Mouse (Mus musculus): Measurements from ENCODE around the gene Capn5.
A peak's percentile ranks its signal among the peaks of the same experiment; 100 is the strongest.

Capn5 gene

DNA sequence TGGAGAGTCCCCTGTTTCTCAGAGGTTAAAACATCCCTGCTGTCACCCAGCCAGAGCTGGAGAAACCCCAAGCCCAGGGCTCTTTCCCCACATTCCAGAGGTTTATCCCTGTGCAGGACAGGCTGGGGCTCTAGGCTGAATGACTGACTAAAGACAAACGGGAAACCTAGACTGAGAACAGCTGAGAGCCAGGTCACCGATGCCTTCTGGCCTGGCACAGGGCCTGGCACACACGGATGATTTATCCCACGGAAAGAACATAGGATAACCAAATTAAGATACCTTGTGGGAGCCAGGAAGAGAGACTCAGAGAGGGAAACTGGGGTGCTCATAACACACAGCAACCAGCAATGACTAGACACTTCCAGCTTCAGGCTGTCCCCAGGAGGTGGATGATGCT, 68.3 kb downstream of the Capn5 start:
- DNase-seq (ENCODE audit: low read depth) = no peak

DNA sequence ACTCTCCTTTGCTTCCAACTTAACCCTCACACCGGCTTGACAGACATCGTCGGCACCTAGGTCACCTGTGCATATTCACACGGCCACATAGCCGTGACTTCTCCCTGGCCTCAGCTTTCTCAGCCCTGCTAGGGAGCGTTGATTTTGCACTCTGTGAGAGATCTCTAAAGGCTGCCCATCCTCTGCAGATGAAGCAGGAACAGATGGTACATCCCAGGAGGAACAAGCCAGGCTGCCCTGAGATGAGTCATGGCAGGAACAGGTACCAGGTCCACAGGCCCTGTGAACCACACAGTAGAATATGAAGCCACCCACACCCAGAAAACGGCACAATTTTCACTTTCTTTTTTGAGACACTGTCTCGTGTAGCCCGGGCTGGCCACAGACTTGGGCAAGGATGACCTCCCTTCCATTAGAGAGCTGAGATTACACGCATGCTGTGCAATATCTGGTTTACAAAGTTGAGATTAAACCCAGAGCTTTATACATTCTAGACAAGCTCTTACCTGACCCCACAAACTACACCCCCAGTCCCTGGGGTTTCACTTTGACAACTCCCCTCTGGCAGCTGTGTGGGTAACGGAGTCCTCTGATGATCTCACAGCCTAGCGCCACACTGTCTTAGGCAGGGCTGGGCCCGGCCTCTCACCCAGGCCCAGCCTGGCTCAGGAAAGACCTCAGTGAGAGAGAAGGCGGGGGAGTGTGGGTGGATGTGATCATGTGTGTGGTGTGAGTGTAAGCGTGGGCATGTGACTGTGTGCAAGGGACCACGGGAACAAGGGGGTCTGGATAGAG, 69.2 kb downstream of the Capn5 start:
- no peak for DNase-seq (ENCODE audit: low read depth)

DNA sequence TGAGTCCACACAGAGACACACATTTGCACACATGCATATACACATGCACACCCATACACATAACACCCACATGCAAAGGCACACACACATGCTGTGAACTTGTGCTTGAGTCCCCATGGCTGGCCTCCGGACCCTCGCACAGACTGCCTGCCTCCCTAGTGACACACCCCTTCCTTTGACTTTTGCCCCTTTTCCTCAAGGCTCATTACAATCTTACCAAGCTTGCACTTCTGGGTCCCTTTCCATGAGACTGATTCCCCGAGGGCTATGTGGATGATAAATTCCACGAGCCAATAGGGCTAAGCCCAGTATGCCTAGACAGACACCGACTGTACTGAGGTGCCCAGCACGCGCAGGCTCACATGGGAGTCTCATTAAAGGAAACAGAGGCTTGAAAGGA, 71.8 kb downstream of the Capn5 start:
- DNase-seq (ENCODE audit: low read depth) = no peak

DNA sequence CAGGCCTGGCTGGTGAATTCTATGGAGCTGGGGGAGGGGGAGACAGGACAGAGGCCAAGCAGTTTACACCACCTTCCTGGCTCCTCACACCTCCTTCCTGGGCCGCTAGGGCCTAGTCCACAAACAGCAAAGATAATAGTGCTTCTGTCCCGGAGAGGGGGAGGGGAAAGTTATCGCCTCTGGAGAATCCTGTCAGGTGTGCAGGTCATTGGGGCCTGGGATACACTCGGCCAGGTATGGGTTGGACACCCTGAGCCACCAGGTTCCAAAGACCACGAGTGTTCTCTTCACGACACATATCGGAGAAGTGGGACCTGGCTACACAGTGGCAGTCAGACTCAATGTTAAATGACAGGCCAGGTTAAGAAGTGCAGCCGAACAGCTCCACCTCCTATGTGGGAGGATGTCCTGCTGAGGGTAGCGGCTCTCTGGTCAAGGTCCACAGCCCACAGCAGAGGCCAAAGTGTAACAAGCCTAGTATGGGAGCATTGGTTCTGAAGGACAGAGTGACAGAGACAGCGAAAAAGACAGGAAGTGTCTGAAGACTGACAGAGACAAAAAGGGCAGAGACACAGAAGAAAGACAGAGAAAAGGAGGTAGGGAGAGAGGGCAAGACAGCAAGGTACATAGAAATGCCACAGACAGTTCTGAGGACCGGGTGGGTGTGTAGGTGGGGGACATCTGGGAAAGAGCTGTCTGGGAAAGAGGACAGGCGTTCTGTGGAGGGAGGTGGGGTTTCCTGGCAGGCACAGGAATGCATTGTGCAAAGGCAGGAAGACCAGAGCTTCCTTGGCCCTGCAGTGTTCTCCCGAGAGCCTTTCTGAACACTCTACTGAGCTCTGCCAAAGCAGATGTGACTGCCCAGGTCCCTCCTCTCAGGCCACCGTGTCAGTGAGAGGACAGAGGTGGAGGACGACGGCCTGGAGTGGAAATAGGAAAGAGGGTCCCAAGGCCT, 73.3 kb downstream of the Capn5 start:
- no peak for DNase-seq (ENCODE audit: low read depth)

DNA sequence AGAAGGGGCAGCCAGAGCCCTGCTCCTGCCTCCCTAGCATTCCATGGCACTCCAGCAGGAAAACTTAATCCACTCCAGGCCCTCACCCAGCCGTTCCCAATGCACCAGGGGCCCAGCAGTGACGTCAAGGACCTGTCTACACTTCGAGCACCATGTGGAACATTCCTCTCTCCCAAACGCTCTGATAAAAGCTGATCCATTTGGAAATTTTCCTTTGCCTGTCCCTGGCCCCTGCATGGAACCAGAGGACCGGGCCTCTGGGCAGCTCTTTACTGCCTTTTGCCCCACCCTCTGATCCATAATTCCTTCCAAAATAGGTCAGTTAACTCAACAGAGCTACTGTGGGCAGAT, 74.2 kb downstream of the Capn5 start:
- DNase-seq (ENCODE audit: low read depth) = no peak

DNA sequence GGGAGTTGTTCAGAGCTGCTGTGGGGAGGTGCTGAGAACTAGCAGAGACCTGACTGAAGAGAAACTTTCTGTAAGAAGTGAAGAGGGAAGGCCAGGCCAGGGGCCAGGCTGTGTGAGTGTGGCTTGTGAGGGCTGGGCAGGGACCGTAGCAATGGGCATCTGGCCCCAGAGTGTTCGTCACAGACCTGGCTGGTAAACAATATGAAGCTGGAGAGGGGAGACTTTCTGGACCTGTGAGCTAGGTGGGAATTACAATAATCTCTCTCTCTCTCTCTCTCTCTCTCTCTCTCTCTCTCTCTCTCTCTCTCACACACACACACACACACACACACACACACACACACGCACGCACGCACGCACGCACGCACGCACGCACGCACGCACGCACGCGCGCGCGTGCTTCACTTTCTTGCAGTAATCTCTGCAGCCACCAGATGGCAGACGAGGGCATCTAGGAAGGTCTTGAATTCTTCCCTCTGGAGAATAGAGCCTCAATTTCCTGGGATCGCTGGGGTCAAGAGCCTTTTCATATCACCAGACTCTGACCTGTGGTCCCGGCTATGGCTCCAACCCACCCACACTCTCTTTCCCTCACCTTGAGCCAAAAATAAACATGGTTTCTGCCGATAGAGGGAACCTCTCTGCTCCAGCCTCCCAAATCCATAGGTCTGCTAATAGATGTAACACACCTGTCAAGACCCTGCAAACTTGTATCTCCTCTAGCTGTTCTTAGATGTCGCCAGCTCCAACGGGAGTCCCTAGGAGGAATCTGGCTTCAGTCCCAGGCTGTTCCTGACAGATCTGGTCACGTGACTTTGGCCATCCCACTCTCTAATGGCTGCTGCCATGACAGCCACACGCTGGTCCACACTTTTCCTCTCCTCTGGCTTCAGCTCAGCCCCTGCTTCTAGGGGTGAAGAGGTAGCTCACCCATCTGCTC, 74.8 kb downstream of the Capn5 start:
- no peak for DNase-seq (ENCODE audit: low read depth)

DNA sequence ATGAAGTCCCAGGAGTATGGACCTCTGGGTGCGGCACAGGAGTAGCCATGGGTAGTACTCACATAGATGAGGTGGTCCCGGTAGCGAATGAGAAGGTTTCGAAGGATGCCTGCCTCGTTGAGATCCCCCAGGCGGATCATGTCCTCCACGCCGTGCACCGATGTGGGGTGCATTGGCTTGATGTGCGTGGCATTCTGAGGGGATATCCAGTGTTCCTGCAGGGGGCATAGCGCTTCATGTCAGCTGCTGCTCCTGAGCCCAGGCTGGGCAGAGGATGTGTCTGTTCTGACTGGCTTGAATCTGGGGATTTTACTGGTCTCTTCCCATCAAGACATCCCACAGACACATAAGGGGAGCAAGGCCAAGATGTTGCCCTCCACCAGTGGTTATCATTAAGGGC, 75.6 kb downstream of the Capn5 start:
- DNase-seq (ENCODE audit: low read depth) = no peak

DNA sequence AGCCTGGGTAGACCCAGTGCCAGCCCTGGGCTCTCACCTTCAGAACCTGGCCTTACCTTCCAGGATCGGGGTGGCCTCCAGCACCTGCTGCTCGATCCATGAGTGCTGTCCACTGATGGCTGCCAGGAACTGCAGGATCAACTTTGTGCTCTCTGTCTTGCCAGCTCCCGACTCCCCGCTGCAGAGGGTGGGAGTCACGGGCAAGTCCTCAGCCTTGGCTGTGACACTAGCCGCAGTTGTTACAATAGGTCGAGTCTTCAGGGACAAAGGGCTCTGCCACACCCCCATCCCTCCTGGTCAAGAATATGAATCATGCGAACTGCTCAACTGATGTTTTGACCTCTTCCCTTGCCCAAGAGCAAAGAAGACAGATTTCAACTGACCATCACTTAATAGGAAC, 80.5 kb downstream of the Capn5 start:
- DNase-seq (ENCODE audit: low read depth) = no peak

DNA sequence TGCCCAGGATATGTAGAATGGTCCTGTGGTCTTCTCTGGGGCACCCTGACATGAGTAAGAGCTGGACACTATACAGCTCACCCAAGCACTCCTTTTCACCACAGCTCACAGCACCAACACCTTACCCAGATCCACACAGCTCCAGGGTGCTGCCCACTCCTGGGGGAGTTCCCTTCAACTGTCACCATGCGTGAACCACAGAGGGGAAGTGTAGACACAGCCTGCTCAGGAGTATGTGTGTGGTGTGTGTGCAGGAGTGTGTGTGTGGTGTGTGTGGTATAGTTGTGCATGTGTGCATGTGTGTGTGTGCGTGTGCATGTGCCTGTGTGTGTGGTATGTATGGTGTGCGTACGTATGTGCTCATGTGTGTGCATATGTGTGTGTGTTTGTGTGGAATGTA, 82.2 kb downstream of the Capn5 start:
- no peak for DNase-seq (ENCODE audit: low read depth)

DNA sequence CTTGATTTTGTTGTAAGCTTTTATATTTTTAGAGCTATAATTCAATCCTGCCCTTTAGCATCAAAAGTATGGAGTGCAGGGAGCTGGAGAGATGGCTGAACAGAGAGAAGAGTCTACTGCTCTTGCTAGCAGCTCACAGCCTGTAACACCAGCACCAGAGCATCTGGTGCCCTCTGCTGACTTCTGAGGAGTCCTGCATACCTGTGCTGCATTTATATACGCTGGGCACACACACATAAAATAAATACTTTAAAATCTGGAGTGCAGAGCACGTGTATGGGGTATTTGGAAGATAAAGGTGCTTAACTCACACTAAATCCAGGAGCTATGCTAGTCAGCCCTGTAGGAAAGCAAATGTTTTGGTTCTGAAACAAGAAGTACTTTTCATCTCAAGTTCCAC, 91.7 kb downstream of the Capn5 start:
- no peak for DNase-seq (ENCODE audit: low read depth)

DNA sequence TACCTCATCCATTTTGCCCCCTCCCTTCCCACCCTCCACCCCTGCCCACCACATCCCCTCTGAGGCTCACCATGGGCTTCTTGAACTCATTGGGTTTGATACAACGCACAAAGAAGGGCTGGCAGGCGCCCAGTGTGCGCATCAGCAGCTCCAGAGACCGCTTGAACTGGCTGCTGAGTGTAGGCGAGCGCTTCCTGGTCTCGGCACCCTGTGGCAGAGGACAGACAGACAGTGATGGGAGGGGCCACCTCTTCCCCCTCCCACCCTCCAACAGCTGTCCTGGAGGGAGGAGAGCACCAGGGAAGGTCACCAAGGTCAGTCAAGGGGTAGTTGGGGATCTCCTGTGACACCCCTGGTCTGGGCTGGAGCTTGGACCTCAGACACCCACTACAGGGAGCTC, 92.8 kb downstream of the Capn5 start:
- no peak for DNase-seq (ENCODE audit: low read depth)

DNA sequence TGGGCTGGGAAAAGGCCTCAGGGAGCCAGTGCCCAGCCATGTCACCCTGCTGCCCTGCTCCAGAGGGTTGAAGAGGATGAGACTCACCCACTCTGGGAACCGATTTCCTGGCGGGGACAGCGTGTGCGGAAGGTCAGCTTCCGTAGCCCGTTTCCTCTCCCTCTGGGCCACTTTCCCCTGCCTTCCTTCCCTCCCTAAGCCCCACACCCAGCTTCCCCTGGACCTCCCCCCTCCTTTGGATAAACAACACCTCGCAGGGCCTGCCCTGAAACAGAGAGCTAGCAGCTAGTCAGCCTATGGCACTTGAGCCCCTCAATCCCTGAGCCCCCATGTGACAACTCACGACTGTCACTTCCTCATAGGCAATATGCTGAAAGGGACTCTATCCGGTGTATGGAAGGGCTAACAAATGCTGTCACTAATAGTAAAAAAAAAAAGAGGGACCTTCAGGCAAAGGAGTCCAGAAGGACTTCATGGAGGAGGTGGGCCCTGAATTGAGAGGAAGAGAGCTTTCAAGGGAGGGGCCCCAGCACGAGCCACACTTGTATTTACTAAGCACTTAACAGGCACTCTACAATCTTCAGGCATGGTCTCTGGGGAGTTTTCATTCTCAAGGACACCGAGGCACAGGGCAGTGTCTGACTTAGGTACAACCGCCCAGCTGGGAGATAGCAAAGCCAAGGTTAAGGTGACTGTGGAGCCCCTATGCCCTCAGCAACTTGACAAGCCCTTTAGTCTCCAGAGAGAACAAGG, 93.4 kb downstream of the Capn5 start:
- no peak for DNase-seq (ENCODE audit: low read depth)

DNA sequence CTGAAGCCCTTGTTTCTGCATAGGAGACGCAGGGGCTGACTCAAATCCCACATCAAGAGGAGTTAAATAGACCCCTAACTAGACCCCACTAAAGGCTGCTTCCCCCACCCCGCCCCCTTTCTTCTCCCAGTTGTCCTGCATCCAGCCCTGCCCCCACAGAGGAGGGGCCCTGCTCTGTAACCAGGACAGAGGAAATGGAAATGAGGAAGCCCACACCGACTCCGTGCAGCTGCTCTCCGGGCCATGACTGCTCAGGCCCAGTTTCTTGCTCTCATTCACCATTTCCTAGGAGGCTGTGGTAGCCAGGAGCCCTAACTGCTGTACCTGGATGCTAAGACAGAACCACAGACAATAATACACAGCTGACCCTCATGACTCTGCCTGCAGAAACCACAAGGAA, 95.7 kb downstream of the Capn5 start:
- no peak for DNase-seq (ENCODE audit: low read depth)

DNA sequence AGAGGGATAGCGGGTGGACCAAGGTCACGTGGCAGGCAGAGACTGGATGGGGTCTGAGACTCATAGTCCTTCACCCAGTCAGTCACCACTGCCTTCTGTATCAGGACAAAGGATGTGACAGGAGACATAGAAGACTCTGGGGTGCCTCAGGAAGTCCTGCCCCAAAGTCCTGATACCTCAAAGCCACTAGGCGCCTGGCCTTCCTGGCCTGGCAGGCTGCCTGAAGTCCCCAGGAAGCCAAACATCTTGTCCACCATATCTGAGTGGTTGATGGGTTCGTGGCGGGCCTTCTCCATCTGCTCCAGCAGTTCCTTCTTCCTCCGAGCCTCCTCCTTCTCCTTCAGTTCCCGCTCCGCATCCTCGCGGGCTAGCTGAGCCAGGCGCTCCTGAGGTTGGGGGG, 100.6 kb downstream of the Capn5 start:
- DNase-seq (ENCODE audit: low read depth) = no peak

DNA sequence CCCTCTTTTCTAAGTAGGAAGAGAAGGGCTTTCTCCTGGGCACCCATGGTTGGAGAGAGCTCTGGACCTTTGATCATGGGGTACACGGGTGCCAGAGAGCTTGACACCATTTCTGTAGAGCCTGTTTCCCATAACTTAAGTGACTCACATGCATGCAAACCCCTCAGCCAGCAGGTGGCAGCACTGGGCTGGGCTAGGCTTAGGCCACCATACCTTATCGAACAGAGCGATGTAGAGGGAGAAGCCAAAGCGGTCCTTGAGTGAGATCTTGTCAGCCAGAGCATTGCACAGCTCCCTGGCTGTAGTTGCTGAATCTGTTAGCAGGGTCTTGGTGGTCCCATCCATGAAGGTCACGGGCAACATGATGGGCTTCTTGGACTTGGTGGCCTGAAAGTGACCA, 106.5 kb downstream of the Capn5 start:
- peak; percentile 82 for DNase-seq (ENCODE audit: low read depth)
